17 mouse cellular contexts compared by ENCODE assay signal in genomic region chr14:51911301-51911700, GRCm38 (mm10). TPM values are rescaled to one million over a fixed set of nuclear protein-coding genes. Genes with fewer than 3 reads are reported as not detected.
A peak's percentile ranks its signal among the peaks of the same experiment; 100 is the strongest.
DNase-seq lines count a peak whose midpoint lies in the region; ATAC-seq and TF ChIP-seq lines count a peak whose summit lies in the region.
"Had no signal": no experiment of that assay in that cellular context is flagged by ENCODE, and none has a peak within 500 bp of the region (broad histone marks: within the 10 kb centered on the region; RNA-seq: fewer than 3 reads in every experiment).

No protein-coding gene starts in this region.

- no peak for DNase-seq in heart, adult 2 months
- DNase-seq in heart, adult 8-10 months (ENCODE audit: low spot score): no peak
- DNase-seq in layer of hippocampus, adult 2 months (ENCODE audit: low spot score in 2 of 2): no peak
- no peak for DNase-seq in layer of hippocampus, adult 11-12 months (ENCODE audit: low spot score)
- no peak for DNase-seq in neural tube, embryonic 10.5 days (ENCODE audit: extremely low spot score, low spot score)
- DNase-seq: adrenal gland, postnatal 14 days; cerebellum, adult 9-10 months; liver, embryonic 13.5 days; lung, postnatal 36 days had no signal

- H3K27me3 ChIP-seq in heart, adult 2 months (ENCODE audit: control insufficient read depth, insufficient read depth, low read length): no peaks in the 10 kb centered on the region
- peaks cover 19% of the 10 kb centered on the region for H3K27me3 ChIP-seq in neural tube, embryonic 12.5 days (replicated peaks)

- H3K4me2 ChIP-seq in neural tube, embryonic 12.5 days (replicated peaks): no peak overlapping the region

- intact Hi-C loops in heart, adult 2 months (cut with DNase I): no loop called here

- TF ChIP-seq EP300 in heart, adult 2 months (IDR thresholded peaks at IDR 0.05; ENCODE audit: insufficient read depth, low read depth, low read length): no peak

- H3K9me3 ChIP-seq in neural tube, embryonic 12.5 days: no peaks in the 10 kb centered on the region
- H3K9me3 ChIP-seq: liver, embryonic 13.5 days had no signal

- 59% methylated on average over 10 of the region's 10 CpGs for WGBS in heart, adult 2 months
- 83% methylated on average over 10 of the region's 10 CpGs for WGBS in neural tube, embryonic 12.5 days

- H3K4me3 ChIP-seq in heart, adult 2 months: peak overlapping the region; percentile 44; the same call in 1 of the 2 replicates
- H3K4me3 ChIP-seq in layer of hippocampus, adult 2 months: peak overlapping the region; percentile 44
- peak overlapping the region; percentile 1; the same call in 1 of the 2 replicates for H3K4me3 ChIP-seq in neural tube, embryonic 12.5 days
- H3K4me3 ChIP-seq: liver, embryonic 13.5 days had no signal

- H3K79me2 ChIP-seq in heart, adult 2 months (replicated peaks; ENCODE audit: control insufficient read depth, insufficient read depth, low read length): no peaks in the 10 kb centered on the region

- peak overlapping the region; percentile 99 for H3K27ac ChIP-seq in heart, adult 2 months
- H3K27ac ChIP-seq in layer of hippocampus, adult 2 months: peak overlapping the region; percentile 97
- no peak overlapping the region for H3K27ac ChIP-seq in neural tube, embryonic 12.5 days
- H3K27ac ChIP-seq: liver, embryonic 13.5 days had no signal

- TF ChIP-seq CTCF in heart, adult 2 months (IDR thresholded peaks at IDR 0.05): no peak
- TF ChIP-seq CTCF in layer of hippocampus, adult 2 months (conservative IDR thresholded peaks at IDR 0.05): no peak

- peaks cover 9% of the 10 kb centered on the region for H3K4me1 ChIP-seq in heart, adult 2 months (ENCODE audit: control insufficient read depth, insufficient read depth, low read length)
- peaks cover 21% of the 10 kb centered on the region for H3K4me1 ChIP-seq in neural tube, embryonic 12.5 days

- TF ChIP-seq POLR2A in heart, adult 2 months (IDR thresholded peaks at IDR 0.05; ENCODE audit: insufficient read depth, low read depth, low read length): no peak

- ATAC-seq in neural tube, embryonic 12.5 days (ENCODE audit: low FRiP score, low read depth): no peak
- no peak for ATAC-seq in erythroid progenitor cell, adult 5-6 weeks (replicated peaks; ENCODE audit: low FRiP score, poor library complexity, severe bottlenecking)

- no peak overlapping the region for H3K9ac ChIP-seq in heart, adult 2 months (ENCODE audit: low read depth, low read length)
- no peak overlapping the region for H3K9ac ChIP-seq in neural tube, embryonic 12.5 days
- H3K9ac ChIP-seq: liver, embryonic 13.5 days had no signal

- H3K36me3 ChIP-seq in heart, adult 2 months (ENCODE audit: control insufficient read depth, insufficient read depth, low read length): peaks cover 2% of the 10 kb centered on the region; the same call in 1 of the 2 replicates
- no peaks in the 10 kb centered on the region for H3K36me3 ChIP-seq in neural tube, embryonic 12.5 days
- H3K36me3 ChIP-seq: liver, embryonic 13.5 days had no signal

RNA-seq across cellular contexts. Expression of gene Ndrg2, which starts 2.7 kb away (rescaled TPM):
- total RNA-seq in heart, adult 2 months (2021): 1,000 to 10,000 TPM; 1,274 to 1,571 TPM
- polyA plus RNA-seq in heart, adult 2 months (2012; rRNA removed): 2,120 and 2,574 TPM in 2 replicates
- total RNA-seq in heart, adult 8-10 months (2022): 1,000 to 10,000 TPM; 1,477 to 1,608 (median 1,523) TPM
- total RNA-seq in layer of hippocampus, adult 2 months (2021): 100 to 1,000 TPM; 894 to 934 TPM
- polyA plus RNA-seq in neural tube, embryonic 12.5 days (2016; fragmentation: Nextera tagmentation; extraction: Ambion mirVana): 31.2 and 37.5 TPM in 2 replicates
- 18.4 TPM in 1 of 2 replicates, not detected in the other for total RNA-seq in erythroid progenitor cell, adult 5-6 weeks (2015; ENCODE audit: low replicate concordance)
- 5.9 and 9.2 TPM in 2 replicates for total RNA-seq in erythroid progenitor cell, adult 5-6 weeks (2017; ENCODE audit: low replicate concordance)

RNA-seq across cellular contexts. Expression of gene Tppp2, which starts 6.9 kb away (rescaled TPM):
- total RNA-seq in heart, adult 2 months (2021): not detected
- polyA plus RNA-seq in heart, adult 2 months (2012; rRNA removed): 0.16 and 0.32 TPM in 2 replicates
- total RNA-seq in heart, adult 8-10 months (2022): not detected
- total RNA-seq in layer of hippocampus, adult 2 months (2021): not detected
- polyA plus RNA-seq in neural tube, embryonic 12.5 days (2016; fragmentation: Nextera tagmentation; extraction: Ambion mirVana): not detected in 2 replicates
- not detected in 2 replicates for total RNA-seq in erythroid progenitor cell, adult 5-6 weeks (2015; ENCODE audit: low replicate concordance)
- not detected in 2 replicates for total RNA-seq in erythroid progenitor cell, adult 5-6 weeks (2017; ENCODE audit: low replicate concordance)
- total RNA-seq: adrenal gland, postnatal 14 days; layer of hippocampus, adult 18-20 months; left cerebral cortex, adult 8-10 months; MEL had no signal
- polyA plus RNA-seq: embryonic facial prominence, embryonic 11.5 days; forebrain, embryonic 11.5 days; kidney, embryonic 14.5 days; liver, embryonic 13.5 days had no signal

RNA-seq across cellular contexts. Expression of gene Rnase13, which starts 11.3 kb away (rescaled TPM):
- not detected for total RNA-seq in heart, adult 2 months (2021)
- not detected in 2 replicates for polyA plus RNA-seq in heart, adult 2 months (2012; rRNA removed)
- total RNA-seq in heart, adult 8-10 months (2022): not detected
- total RNA-seq in layer of hippocampus, adult 2 months (2021): not detected
- not detected in 2 replicates for polyA plus RNA-seq in neural tube, embryonic 12.5 days (2016; fragmentation: Nextera tagmentation; extraction: Ambion mirVana)
- not detected in 2 replicates for total RNA-seq in erythroid progenitor cell, adult 5-6 weeks (2015; ENCODE audit: low replicate concordance)
- not detected in 2 replicates for total RNA-seq in erythroid progenitor cell, adult 5-6 weeks (2017; ENCODE audit: low replicate concordance)
- total RNA-seq: adrenal gland, postnatal 14 days; layer of hippocampus, adult 18-20 months; left cerebral cortex, adult 8-10 months; MEL had no signal
- polyA plus RNA-seq: embryonic facial prominence, embryonic 11.5 days; forebrain, embryonic 11.5 days; kidney, embryonic 14.5 days; liver, embryonic 13.5 days had no signal

RNA-seq across cellular contexts. Expression of gene Slc39a2, which starts 18.6 kb away (rescaled TPM):
- total RNA-seq in heart, adult 2 months (2021): under 1 TPM; 0.16 to 0.25 TPM
- 0.53 and 1.7 TPM in 2 replicates for polyA plus RNA-seq in heart, adult 2 months (2012; rRNA removed)
- total RNA-seq in heart, adult 8-10 months (2022): under 1 TPM in 2 of 4 experiments, not detected in 2; 0.17 to 0.44 TPM
- total RNA-seq in layer of hippocampus, adult 2 months (2021): 10 to 100 TPM in 1 of 2 experiments, 1 to 10 TPM in 1; 8.2 to 10.1 TPM
- polyA plus RNA-seq in neural tube, embryonic 12.5 days (2016; fragmentation: Nextera tagmentation; extraction: Ambion mirVana): 1.2 and 1.4 TPM in 2 replicates
- total RNA-seq in erythroid progenitor cell, adult 5-6 weeks (2015; ENCODE audit: low replicate concordance): 2.1 TPM in 1 of 2 replicates, not detected in the other
- total RNA-seq in erythroid progenitor cell, adult 5-6 weeks (2017; ENCODE audit: low replicate concordance): not detected in 2 replicates
- total RNA-seq: MEL had no signal

RNA-seq across cellular contexts. Expression of gene Mettl17, which starts 26.7 kb away (rescaled TPM):
- total RNA-seq in heart, adult 2 months (2021): 10 to 100 TPM; 20.1 to 20.7 TPM
- 21.1 and 24.8 TPM in 2 replicates for polyA plus RNA-seq in heart, adult 2 months (2012; rRNA removed)
- 10 to 100 TPM; 17.9 to 26.4 (median 22.7) TPM for total RNA-seq in heart, adult 8-10 months (2022)
- total RNA-seq in layer of hippocampus, adult 2 months (2021): 10 to 100 TPM; 31.6 to 40.5 TPM
- 58.6 and 64.4 TPM in 2 replicates for polyA plus RNA-seq in neural tube, embryonic 12.5 days (2016; fragmentation: Nextera tagmentation; extraction: Ambion mirVana)
- 1.7 and 4.3 TPM in 2 replicates for total RNA-seq in erythroid progenitor cell, adult 5-6 weeks (2015; ENCODE audit: low replicate concordance)
- total RNA-seq in erythroid progenitor cell, adult 5-6 weeks (2017; ENCODE audit: low replicate concordance): 11.3 TPM in 1 of 2 replicates, not detected in the other

Comparison
In these comparisons a context has a peak if more than half of its experiments do, and no peak if none do; other contexts are left out.
1. RNA of gene Ndrg2, which starts 2.7 kb away (total RNA-seq): 1,274 to 1,571 TPM in heart, adult 2 months, 1,477 to 1,608 TPM in heart, adult 8-10 months and 894 to 934 TPM in layer of hippocampus, adult 2 months; 5.9 to 18.4 TPM in erythroid progenitor cell, adult 5-6 weeks; every median in the first group is over 10 times any median in the second.
2. Peak in every context shown above with its lines, with median percentiles within 50 percentile points of each other: H3K4me3 ChIP-seq.